Mouse (Mus musculus) heart, postnatal 25 days (tissue): ENCODE data around the gene Hnrnpu. TPM values are rescaled to one million over a fixed set of nuclear protein-coding genes. Genes with fewer than 3 reads are reported as not detected.

ENCODE experiments used
- DNase-seq: peaks from one replicate; pipeline ENCODE4 v3.0.0; 2022; ENCODE audit warnings: low spot score
- intact Hi-C: fragments of 180-260 bp; cut with DNase I; formaldehyde crosslinking; loops from one replicate; pipeline ENCODE4 v1.15.1; 2025
- total RNA-seq, 2 experiments: library from RNA; stranded (reverse); gene quantifications; 2 replicates each; pipeline ENCODE4 v1.2.3; 2021

Gene Hnrnpu
- total RNA-seq, 2 experiments from 2014 or later = 158 to 184 TPM

DNA sequence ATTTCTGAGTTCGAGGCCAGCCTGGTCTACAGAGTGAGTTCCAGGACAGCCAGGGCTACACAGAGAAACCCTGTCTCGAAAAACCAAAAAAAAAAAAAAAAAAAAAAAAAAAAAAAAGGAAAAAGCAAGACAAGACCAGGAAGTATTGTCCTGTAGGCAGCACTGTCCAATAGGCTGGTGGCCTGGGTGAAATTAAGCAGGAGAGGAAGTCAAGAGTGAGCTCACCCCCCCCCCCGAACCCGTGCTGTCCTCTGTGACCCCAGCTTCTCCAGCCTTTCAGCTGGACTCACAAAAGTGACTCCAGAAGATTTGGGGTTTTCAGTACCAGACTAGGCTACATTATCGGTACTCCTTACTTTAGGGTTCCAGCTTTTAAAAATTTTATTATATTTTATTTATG, 5.0 kb upstream of the Hnrnpu start:
- intact Hi-C loops = no loop called here

DNA sequence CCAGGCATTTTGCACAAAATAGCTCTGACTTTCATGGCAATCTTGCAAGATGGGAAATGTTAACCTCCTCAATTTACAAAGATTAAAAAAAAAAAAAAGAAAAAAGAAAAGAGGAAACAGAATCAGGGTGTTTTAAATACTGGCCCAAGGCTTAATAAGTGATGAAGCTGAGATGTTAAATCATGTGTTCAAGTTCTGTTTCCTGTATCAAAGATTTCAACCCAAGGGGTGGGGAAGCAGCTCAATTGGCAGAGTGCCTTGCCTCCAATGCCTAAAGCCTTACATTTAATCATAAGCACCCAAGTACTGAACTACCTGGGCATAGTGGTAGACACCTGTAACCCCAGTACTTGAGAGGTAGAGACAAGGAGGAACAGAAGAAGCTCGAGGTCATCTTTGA, 4.5 kb upstream of the Hnrnpu start:
- no peak for DNase-seq
- intact Hi-C loops = no loop called here

More for the DNA sequence above, 5.0 kb upstream of the Hnrnpu start:
- DNase-seq = no peak

DNA sequence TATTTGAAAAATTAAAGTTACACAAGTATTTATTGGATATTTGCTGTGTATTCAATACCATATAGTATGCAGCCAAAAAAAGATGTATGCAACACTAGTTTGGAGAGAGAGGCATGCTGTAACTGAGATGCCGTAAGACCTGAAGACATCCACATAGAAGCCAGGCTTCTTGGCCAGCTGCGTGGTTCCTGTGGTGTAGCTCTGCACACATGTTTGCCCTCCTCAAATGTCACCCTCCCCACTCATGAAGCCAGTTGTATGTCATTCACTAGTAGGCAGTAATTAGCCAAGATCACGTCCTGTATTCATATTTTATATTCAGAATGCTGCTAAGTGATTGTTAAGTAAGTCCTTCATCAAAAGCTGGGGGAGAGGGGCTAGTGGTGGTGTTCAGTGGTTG, 3.8 kb upstream of the Hnrnpu start:
- intact Hi-C loops = no loop called here
- DNase-seq = no peak

DNA sequence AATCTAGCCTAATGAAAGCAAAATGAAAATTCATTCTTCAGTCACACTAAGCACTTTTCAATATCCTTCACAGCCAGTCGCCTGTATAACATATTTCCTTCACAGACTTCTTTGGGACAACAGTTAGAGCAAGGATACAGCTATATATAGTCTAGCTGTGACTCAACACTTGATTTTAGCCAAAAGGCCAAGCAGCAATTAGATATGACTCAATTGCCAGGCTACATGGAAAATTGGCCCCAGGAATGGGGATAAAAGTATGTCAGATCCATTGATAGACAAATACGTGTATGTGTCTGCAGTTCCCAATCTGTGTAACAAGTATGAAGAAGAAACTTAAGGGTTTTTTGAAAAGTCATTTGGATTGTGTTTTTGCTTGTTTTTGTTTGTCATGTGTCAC, 2.6 kb upstream of the Hnrnpu start:
- intact Hi-C loops = no loop called here

DNA sequence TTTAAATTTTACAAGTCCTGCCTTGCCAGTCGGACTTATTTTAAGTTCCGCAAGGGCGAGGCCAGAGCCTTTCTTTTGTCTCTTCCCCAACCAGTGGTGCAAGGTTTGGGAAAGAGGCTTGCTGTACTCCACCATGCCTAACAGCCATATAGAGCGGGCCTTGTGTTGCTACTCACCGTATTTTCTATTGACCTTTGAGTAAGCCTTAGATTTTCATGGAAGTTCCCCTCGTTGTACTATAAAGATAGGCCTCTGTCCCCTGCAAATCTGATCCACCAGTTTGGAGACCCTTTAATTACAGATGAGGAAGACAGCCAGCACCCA, 683 bp upstream of the Hnrnpu start:
- DNase-seq = no peak
- intact Hi-C loops = loop anchor here (1.0 kb wide), 1 partner anchor 68 kb away; the partner anchor contains the start of gene Efcab2

More for the DNA sequence above, 2.6 kb upstream of the Hnrnpu start:
- DNase-seq = no peak

DNA sequence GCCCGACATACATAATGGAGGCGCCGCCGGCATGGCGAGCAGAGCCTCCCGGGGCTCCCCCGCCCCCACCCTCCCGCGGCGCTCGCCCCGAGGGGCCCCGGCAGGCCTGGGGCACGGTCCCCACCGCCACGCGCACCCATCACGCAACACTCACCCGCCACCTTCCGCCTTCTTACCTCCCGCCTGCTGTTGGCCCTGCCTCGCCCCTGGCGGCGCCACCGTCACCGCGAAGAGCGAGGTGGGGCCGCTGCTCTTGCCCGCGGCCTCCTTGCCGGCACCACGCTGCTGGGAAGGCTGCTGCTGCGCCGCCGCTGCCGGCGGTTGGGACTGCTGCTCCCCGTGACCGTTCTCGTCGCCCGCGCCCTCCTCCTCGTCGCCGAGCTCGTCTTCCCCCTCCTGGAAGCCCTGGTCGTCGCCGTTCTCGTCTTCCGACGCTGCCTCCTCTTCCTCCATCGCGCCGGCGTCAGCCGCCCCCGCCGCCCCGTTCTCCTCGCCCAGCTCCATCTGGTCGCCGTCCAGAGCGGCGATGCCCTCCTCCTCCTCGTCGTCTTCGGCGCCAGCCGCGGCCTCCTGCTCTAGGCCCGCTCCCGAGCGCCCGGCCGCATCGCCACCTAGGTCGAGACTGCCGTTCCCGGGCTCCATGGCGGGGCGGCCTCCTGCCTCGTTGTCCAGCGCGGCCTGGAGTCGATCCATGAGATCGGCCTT, 668 bp downstream of the Hnrnpu start:
- DNase-seq = peak; percentile 10
- intact Hi-C loops = loop anchor here (1.0 kb wide), 2 partner anchors 18 to 32 kb away; partner anchors contain the start of gene Cox20

DNA sequence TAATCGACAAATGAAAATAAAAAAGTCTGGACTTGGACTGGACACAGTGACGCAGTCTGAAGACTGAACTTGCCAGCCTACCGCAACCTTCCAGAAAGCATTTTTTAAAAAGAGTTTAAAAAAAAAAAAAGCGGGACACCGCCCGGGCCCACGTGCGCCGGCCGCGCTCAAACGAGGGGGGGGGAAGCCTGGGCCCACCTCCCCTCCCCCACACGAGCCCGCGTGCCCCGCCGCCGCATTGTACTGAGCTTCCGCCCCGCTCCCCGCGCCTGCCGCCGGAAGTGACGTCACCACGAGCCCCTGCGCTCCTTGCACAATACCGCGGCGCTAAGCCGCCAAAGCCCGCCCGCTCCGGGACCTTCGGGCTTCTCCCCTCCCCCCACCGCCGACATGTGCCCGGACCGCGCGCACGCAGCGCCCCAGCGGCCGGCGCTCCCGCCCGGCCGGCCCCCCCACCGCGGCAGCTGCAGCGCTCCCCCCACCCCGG, 1.3 kb downstream of the Hnrnpu start:
- DNase-seq = peak; percentile 91
- intact Hi-C loops = loop anchor here (1.0 kb wide), 2 partner anchors 17 to 33 kb away; partner anchors contain the start of gene Cox20

DNA sequence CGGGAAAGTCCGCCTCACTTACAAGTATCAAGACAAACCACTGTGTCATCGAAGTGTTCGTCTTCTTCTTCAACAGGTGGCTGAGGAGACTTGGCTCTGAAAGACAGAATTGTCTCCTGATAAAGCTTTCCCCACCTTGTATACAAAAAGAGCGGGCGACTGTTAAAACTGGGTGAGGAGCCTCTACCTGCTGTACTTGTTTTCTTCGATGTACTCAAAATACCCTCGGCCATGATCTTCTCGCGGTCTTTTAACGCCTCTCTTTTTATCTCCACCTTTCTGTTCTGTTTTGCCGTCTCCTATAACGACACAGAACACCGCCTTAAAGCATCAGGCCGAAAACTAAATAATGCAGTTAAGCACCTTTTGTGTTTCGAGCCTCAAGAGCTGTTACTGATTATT, 1.7 kb downstream of the Hnrnpu start:
- no peak for DNase-seq
- intact Hi-C loops = loop anchor here (1.0 kb wide), 2 partner anchors 17 to 33 kb away; partner anchors contain the start of gene Cox20

DNA sequence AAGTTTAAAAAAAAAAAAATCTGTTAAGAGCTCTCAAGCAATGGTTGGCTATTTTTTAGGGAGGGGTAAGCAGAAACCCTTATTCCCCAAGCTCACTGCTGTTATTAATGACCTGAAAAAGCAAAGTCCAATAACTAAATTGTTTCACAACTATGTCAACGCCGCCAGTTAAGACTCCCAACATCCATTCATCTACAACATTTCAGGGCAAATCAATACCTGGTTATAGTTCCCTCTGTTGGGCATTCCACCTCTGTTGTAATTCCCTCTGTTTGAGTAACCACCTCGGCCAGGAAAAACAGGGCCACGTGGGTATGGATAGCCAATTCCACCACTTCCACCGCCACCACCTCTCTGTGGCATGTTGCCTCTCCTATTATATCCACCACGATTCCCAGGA, 7.7 kb downstream of the Hnrnpu start:
- intact Hi-C loops = no loop called here
- no peak for DNase-seq

DNA sequence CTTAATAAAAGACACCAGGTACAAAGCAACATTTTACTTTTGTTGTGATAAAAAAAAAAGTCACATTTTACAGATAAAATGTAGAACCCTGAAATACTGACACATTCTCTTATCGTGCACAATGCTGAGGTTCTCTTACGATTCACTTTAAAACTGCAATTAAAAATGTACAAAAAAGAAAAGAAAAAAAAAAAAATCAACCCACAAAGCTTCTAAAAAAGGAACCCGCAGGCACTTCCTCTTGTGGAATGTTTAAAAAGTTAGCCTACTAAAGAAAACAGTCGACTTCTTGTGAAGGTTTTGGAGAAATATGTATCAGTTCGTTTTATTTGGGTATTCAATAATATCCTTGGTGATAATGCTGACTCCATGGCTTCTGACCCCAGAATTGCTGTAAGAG, 8.6 kb downstream of the Hnrnpu start:
- no peak for DNase-seq
- intact Hi-C loops = no loop called here

DNA sequence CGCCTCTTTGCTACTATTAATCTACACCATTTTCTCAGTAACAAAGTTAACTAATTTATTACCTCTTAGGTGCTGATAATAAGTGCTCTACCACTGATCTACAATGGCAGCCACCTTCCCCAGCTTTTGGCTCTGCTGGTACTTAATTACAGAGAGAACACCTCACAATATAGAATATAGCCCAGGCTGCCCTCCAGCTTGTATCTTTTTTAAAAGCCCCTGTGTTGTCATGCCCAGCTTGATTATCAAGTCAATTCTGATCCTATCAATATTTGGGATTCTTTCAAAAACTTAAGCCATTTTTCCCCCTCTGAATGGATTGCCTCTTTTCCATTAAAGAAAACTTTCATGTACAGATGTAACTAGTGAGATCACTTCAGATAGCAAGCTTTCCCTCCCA, 10.6 kb downstream of the Hnrnpu start:
- DNase-seq = no peak
- intact Hi-C loops = no loop called here

DNA sequence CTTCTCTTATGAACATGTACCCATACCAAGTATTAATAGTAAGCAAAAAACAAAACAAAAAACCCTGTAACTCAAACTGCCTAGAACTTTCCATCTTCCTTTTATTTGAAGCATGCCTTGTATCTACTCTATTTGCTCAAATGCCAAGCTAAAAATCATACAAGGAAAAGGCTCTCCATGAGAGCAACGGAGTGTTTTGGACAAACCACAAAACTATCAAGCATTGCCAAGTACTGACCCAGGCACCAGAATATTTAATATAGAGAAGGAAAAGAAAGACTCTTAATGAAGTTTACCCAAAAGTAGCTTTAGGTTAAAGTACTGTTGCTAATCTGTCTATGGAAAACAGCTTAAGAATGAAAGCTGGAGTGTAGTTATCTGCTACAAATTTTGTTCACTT, 11.2 kb downstream of the Hnrnpu start:
- no peak for DNase-seq
- intact Hi-C loops = no loop called here

DNA sequence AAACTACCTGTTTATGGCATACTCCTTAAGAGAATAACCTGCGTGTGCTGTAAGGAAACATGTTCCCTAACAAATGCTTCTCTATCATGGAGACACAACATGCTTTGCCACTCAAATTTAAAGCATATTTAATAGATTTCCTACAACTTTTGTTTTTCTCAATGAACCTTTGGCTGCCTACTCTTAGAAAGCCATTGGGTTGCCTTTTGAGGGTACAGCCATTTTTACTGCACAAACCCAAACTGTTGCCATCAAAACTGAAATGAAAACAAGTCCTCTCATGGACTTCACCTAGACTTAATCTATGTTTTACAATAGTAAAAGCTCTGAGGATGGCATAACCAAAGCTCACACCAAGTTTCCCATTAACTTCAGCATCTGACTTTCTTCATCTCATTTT, 13.0 kb downstream of the Hnrnpu start:
- intact Hi-C loops = no loop called here
- DNase-seq = no peak

DNA sequence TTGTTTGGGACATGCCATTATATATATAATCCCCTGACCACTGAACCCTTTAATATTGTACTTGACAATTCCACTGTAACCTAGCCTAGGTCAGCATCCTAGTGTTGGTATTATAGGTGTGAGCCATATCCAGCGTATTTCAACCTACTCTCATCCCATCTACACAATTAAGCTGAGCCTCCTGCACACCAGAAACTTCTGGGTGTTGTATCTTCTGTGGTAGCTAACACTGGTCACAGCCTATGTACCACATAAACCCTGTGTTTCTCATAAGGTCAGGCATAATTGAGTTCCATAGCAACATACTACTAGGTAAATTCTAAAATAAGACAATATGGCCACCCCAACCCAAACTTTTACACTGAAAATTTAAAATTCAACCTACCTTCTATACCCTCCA, 14.4 kb downstream of the Hnrnpu start:
- DNase-seq = no peak
- intact Hi-C loops = no loop called here

DNA sequence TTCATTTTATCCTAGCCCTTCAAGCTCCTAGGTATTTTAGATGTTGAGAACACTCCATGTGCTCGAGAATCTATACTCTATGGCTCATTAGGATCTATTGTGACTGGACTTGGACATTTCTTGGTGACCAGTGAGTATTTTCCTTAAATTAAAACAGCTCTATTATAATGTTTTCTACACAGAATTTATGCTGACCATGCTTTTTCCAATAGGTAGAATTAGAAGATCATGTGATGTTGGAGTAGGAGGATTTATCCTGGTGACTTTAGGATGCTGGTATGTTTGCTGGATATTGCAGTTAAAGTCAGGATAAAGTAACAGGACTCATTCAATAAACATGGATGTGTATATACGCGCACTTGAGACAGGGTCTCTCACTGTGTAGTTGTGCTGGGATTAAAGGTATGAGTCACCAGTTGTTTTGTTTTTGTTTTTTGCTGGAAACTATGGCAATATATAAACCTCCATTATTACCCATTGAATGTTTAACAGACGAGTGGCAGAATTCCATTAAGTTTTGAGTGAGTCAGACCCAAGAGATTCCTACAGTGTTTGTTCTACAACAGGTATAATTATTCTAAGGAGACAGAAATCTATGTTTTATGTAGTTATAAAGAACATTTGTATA, 15.8 kb downstream of the Hnrnpu start:
- no peak for DNase-seq
- intact Hi-C loops = no loop called here

DNA sequence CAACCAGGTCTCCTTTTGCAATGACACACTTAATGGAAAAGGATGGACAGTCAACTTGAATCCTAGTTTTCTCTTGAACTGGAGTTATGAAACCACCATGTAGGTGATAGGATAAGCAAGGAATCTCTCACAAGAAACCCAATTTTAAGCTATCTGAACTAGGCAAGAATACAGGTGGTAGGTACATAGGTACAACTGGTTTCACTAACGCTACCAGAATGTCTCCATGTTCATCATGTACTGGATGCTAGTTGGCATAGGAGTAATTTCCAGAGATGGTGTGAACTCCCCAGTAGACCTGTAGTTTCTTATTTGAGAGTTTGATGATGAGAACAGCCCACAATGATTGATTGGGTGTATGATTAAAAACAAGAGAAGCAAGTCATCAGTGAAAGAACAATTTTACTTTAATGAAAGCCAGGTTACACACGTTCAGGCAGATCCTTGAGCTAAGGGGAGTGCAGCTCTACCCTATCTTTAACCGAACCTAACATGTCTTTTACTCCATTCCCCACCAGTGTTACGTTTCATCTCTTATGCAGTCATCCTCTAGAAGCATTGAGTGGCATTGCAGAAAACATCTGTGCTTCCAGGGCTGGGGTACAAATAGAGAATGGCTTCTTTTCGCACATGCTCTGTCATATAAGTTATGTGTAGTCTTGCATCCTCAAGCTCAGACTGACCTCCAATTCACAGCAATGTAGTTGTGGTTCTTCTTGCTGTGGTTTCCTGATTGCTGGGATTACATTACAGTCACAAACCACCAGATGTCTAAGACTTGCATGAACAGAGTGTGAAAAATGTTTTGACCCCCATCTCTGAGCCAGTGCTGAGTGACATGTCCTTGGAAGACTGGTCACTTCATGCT, 16.6 kb downstream of the Hnrnpu start:
- intact Hi-C loops = no loop called here
- no peak for DNase-seq

DNA sequence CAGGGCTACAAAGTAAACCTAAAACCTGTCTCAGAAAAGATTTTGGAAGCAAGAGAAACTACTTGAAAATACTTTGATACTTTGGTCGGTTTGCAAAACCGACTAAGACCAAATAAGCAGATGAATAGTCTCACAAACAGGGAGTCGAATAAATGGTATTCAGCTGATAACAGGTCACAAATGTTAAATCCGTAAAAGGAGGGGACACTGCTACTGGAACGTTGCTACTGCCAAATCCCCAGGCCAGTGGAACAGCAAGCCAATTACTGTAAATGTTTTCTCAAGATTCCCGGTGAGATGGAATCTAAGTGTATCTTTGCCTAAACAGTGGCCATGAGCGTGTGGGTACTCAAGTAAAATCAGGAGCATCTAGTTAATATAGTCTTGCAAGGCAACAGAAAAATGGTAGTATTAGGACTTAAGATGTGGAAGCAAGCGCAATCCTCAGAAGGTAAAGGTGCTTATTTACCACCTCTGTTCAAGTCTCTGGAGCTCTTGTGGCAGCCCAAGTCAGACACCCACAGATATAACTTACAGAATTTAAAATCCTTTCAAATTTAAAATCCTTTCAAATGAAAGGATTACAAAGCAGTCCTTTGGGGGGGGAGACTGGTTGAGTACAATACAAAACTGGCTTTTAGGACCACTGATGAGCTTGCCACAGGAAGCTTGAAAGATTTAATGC, 17.4 kb downstream of the Hnrnpu start:
- intact Hi-C loops = no loop called here

DNA sequence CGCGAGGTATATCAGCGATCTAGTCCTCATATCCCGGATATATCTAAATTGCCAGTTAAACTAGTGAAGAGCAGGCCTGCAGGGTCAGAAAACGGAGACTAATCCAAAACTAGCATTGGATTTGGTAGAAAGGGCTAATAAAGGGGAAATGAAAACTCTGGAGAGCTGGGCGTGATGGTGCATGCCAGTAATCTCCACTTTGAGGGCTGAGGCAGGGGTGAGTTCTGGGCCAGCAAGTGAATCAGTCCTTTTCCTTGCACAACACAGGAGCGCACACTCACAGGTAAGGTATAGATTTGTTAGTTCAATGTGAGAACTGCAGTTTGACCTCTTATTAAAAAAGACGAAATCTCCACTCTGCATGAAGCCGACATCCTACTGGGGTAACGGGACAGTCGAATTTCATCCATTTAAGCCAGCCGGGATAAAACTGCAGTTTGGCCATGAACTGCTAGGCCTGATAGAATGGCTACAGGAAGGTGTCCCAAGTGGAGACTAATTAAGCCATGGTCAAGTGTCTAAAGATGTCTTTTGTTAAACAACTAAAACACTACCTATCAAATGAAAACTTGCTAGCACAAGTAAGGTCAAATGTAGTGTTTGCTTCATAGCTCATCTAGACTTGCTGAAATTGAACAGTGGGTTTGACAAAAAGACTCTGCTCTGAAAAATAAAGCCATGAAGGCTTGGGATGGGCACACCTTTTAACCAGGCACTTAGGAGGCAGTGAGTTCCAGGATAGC, 18.1 kb downstream of the Hnrnpu start:
- intact Hi-C loops = loop anchor here (1.0 to 2.0 kb wide), 2 partner anchors 17 to 49 kb away; no protein-coding TSS in a partner anchor
- DNase-seq = no peak

More for the DNA sequence above, 17.4 kb downstream of the Hnrnpu start:
- DNase-seq = no peak
